Mouse (Mus musculus) liver, embryonic 15.5 days (tissue): ENCODE results near the gene Tas2r131. TPM values are rescaled to one million over a fixed set of nuclear protein-coding genes. Genes with fewer than 3 reads are reported as not detected.
"Not testable (repeated sequence)": the region's sequence is repeated elsewhere in the genome, so short reads cannot be mapped to it uniquely, and the experiment has no call there.

Experiments
- ATAC-seq: fragments of 200-750 bp; cut with Nextera tagmentation; 2 replicates; pipeline ENCODE4 v1.8.0; 2017; ENCODE audit warnings: moderate number of reproducible peaks, mild to moderate bottlenecking, moderate library complexity; ENCODE audit not compliant: insufficient read depth
- H3K27ac ChIP-seq: fragments of 300-500 bp; sonication (generic); replicated peaks from 2 replicates; pipeline ENCODE4 v1.5.1; 2015; ENCODE audit warnings: mild to moderate bottlenecking, inconsistent platforms
- H3K27me3 ChIP-seq: fragments of 300-500 bp; sonication (generic); 2 replicates; pipeline ENCODE4 v1.6.1; 2015; ENCODE audit warnings: mild to moderate bottlenecking, inconsistent platforms
- H3K36me3 ChIP-seq: fragments of 300-500 bp; sonication (generic); replicated peaks from 2 replicates; pipeline ENCODE4 v1.6.1; 2015; ENCODE audit warnings: moderate library complexity, mild to moderate bottlenecking, inconsistent platforms
- H3K4me1 ChIP-seq: fragments of 300-500 bp; sonication (generic); replicated peaks from 2 replicates; pipeline ENCODE4 v1.6.1; 2015; ENCODE audit warnings: inconsistent platforms
- H3K4me2 ChIP-seq: fragments of 300-500 bp; sonication (generic); 2 replicates; pipeline ENCODE4 v1.6.1; 2015; ENCODE audit warnings: moderate library complexity, mild to moderate bottlenecking, inconsistent platforms
- H3K4me3 ChIP-seq: fragments of 300-500 bp; sonication (generic); replicated peaks from 2 replicates; pipeline ENCODE4 v1.5.1; 2015; ENCODE audit warnings: mild to moderate bottlenecking, inconsistent platforms
- H3K9ac ChIP-seq: fragments of 300-500 bp; sonication (generic); 2 replicates; pipeline ENCODE4 v1.6.1; 2015; ENCODE audit warnings: moderate library complexity, mild to moderate bottlenecking, inconsistent platforms
- H3K9me3 ChIP-seq: fragments of 300-500 bp; sonication (generic); replicated peaks from 2 replicates; pipeline ENCODE4 v1.6.1; 2016; ENCODE audit warnings: inconsistent platforms
- WGBS: fragments of 180-500 bp; shearing (Covaris S2); methylation state at CpG from one replicate; pipeline ENCODE4 v1.1.7; 2015; ENCODE audit warnings: mixed read lengths; ENCODE audit not compliant: insufficient replicate concordance; 5-methylcytosine and 5-hydroxymethylcytosine counted together
- polyA plus RNA-seq: library from polyadenylated mRNA; unstranded; fragments of >200 nt; fragmentation: Nextera tagmentation; extraction: Ambion mirVana; gene quantifications from 2 replicates; pipeline ENCODE4 v1.2.1, GENCODE M21; 2015

The Tas2r131 gene
- not detected in 2 replicates for polyA plus RNA-seq

GRCm38 (mm10) chr6:132957819-132958218 lies at the start of gene Tas2r131:
Gene Tas2r131, minus strand, starts transcription at chr6:132957919.
- no peak within 1 kb of the TSS for H3K4me3 ChIP-seq
- no peak within 1 kb of the TSS for H3K9ac ChIP-seq
- H3K36me3 ChIP-seq = no peaks in the 10 kb centered on the region
- no peaks in the 10 kb centered on the region for H3K9me3 ChIP-seq
- H3K27me3 ChIP-seq = no peaks in the 10 kb centered on the region
- 28% methylated on average over 1 of the region's 1 CpGs for WGBS
- H3K27ac ChIP-seq = no peak within 1 kb of the TSS
- H3K4me1 ChIP-seq = no peaks in the 10 kb centered on the region
- no peak for ATAC-seq
- H3K4me2 ChIP-seq = no peak within 1 kb of the TSS

- Histone ChIP-seq H3K4me3 (no peak within 1 kb of the TSS), H3K27me3 (no peaks in the 10 kb centered on the region), H3K27ac (no peak within 1 kb of the TSS), H3K36me3 (no peaks in the 10 kb centered on the region), H3K9ac (no peak within 1 kb of the TSS), H3K9me3 (no peaks in the 10 kb centered on the region), H3K4me1 (no peaks in the 10 kb centered on the region), H3K4me2 (no peak within 1 kb of the TSS)
- 53% methylated on average over 2 of the region's 2 CpGs for WGBS
- ATAC-seq = no peak
Observed at GRCm38 (mm10) chr6:132980865-132981264, 23.1 kb upstream of the Tas2r131 start, which contains the start of gene Tas2r109. Gene Tas2r109, minus strand, starts transcription at chr6:132980965.

GRCm38 (mm10) chr6:132950802-132951201 lies 6.9 kb downstream of the Tas2r131 start, which contains the start of gene Tas2r129:
Gene Tas2r129, plus strand, starts transcription at chr6:132951102.
- H3K4me2 ChIP-seq = no peak within 1 kb of the TSS
- no peak within 1 kb of the TSS for H3K9ac ChIP-seq
- no peaks in the 10 kb centered on the region for H3K4me1 ChIP-seq
- no peaks in the 10 kb centered on the region for H3K27me3 ChIP-seq
- WGBS = 55% methylated on average over 2 of the region's 2 CpGs
- no peak within 1 kb of the TSS for H3K4me3 ChIP-seq
- H3K36me3 ChIP-seq = no peaks in the 10 kb centered on the region
- no peaks in the 10 kb centered on the region for H3K9me3 ChIP-seq
- no peak within 1 kb of the TSS for H3K27ac ChIP-seq
- ATAC-seq = no peak

GRCm38 (mm10) chr6:132941376-132941775 lies 16.3 kb downstream of the Tas2r131 start:
- H3K4me3 ChIP-seq, H3K4me2 ChIP-seq, H3K9ac ChIP-seq, H3K27me3 ChIP-seq, H3K4me1 ChIP-seq, H3K9me3 ChIP-seq, ATAC-seq, H3K36me3 ChIP-seq, H3K27ac ChIP-seq: not testable (repeated sequence)

- Histone ChIP-seq H3K4me1 (no peaks in the 10 kb centered on the region), H3K4me2 (no peak within 1 kb of the TSS), H3K27ac (no peak within 1 kb of the TSS), H3K9ac (no peak within 1 kb of the TSS), H3K36me3 (no peaks in the 10 kb centered on the region), H3K4me3 (no peak within 1 kb of the TSS), H3K9me3 (no peaks in the 10 kb centered on the region), H3K27me3 (no peaks in the 10 kb centered on the region)
- ATAC-seq = no peak
- 61% methylated on average over 3 of the region's 3 CpGs for WGBS
Observed at GRCm38 (mm10) chr6:132909351-132909750, 48.4 kb downstream of the Tas2r131 start, which contains the start of gene Tas2r125. Gene Tas2r125, plus strand, starts transcription at chr6:132909651.

Other genes starting within 250 kb of the Tas2r131 start
- not detected in 2 replicates for gene Tas2r122, start 246.0 kb downstream of the Tas2r131 start, polyA plus RNA-seq
- gene Tas2r115, start 219.9 kb downstream of the Tas2r131 start, polyA plus RNA-seq = not detected in 2 replicates
- not detected in 2 replicates for gene Tas2r124, start 203.2 kb downstream of the Tas2r131 start, polyA plus RNA-seq
- not detected in 2 replicates for gene Tas2r102, start 195.8 kb downstream of the Tas2r131 start, polyA plus RNA-seq
- gene Tas2r136, start 179.8 kb downstream of the Tas2r131 start, polyA plus RNA-seq = not detected in 2 replicates
- not detected in 2 replicates for gene Tas2r117, start 155.1 kb downstream of the Tas2r131 start, polyA plus RNA-seq
- gene Tas2r123, start 110.8 kb downstream of the Tas2r131 start, polyA plus RNA-seq = not detected in 2 replicates
- gene Tas2r116, start 102.5 kb downstream of the Tas2r131 start, polyA plus RNA-seq = not detected in 2 replicates
- gene Tas2r110, start 89.9 kb downstream of the Tas2r131 start, polyA plus RNA-seq = not detected in 2 replicates
- not detected in 2 replicates for gene Tas2r113, start 64.9 kb downstream of the Tas2r131 start, polyA plus RNA-seq
- not detected in 2 replicates for gene Tas2r125, start 48.3 kb downstream of the Tas2r131 start, polyA plus RNA-seq
- gene Tas2r129, start 6.8 kb downstream of the Tas2r131 start, polyA plus RNA-seq = not detected in 2 replicates
- not detected in 2 replicates for gene Tas2r109, start 23.0 kb upstream of the Tas2r131 start, polyA plus RNA-seq
- not detected in 2 replicates for gene Tas2r103, start 79.2 kb upstream of the Tas2r131 start, polyA plus RNA-seq
- not detected in 2 replicates for gene Tas2r140, start 97.9 kb upstream of the Tas2r131 start, polyA plus RNA-seq
- gene Smim10l1, start 147.0 kb upstream of the Tas2r131 start, polyA plus RNA-seq = 27.5 and 27.7 TPM in 2 replicates